Mouse (Mus musculus) heart, postnatal 0 days (tissue): ENCODE data around the gene Fxyd6. TPM values are rescaled to one million over a fixed set of nuclear protein-coding genes. Genes with fewer than 3 reads are reported as not detected.

Source experiments
- ATAC-seq: fragments of 200-750 bp; cut with Nextera tagmentation; 2 replicates; pipeline ENCODE4 v1.8.0; 2017; ENCODE audit warnings: low read depth, moderate number of reproducible peaks, moderate library complexity; ENCODE audit not compliant: insufficient read depth
- DNase-seq: peaks from one replicate; pipeline ENCODE4 v3.0.0-alpha.2; 2016; ENCODE audit warnings: low spot score
- H3K27ac ChIP-seq: fragments of 300-500 bp; sonication (generic); 2 replicates; pipeline ENCODE4 v1.5.1; 2014; ENCODE audit warnings: low read depth, mild to moderate bottlenecking
- H3K27me3 ChIP-seq: fragments of 300-500 bp; sonication (generic); 2 replicates; pipeline ENCODE4 v1.6.1; 2014; ENCODE audit warnings: low read length, mixed read lengths; ENCODE audit not compliant: control insufficient read depth, insufficient read depth
- H3K36me3 ChIP-seq: fragments of 300-500 bp; sonication (generic); replicated peaks from 2 replicates; pipeline ENCODE4 v1.6.1; 2014; ENCODE audit warnings: low read length, mixed read lengths; ENCODE audit not compliant: control insufficient read depth, insufficient read depth
- H3K4me1 ChIP-seq: fragments of 300-500 bp; sonication (generic); 2 replicates; pipeline ENCODE4 v1.6.1; 2014; ENCODE audit warnings: antibody characterized with exemption; ENCODE audit not compliant: control insufficient read depth, insufficient read depth
- H3K4me2 ChIP-seq: fragments of 300-500 bp; sonication (generic); 2 replicates; pipeline ENCODE4 v1.6.1; 2014; ENCODE audit warnings: low read depth, mild to moderate bottlenecking, low read length, moderate library complexity
- H3K4me3 ChIP-seq: fragments of 300-500 bp; sonication (generic); 2 replicates; pipeline ENCODE4 v1.5.1; 2014; ENCODE audit warnings: low read depth, low read length
- H3K9ac ChIP-seq: fragments of 300-500 bp; sonication (generic); replicated peaks from 2 replicates; pipeline ENCODE4 v1.6.1; 2014; ENCODE audit warnings: low read depth, low read length, mixed read lengths
- H3K9me3 ChIP-seq: fragments of 300-500 bp; sonication (generic); replicated peaks from 2 replicates; pipeline ENCODE4 v1.6.1; 2016; ENCODE audit warnings: low read length; ENCODE audit not compliant: control insufficient read depth
- CTCF ChIP-seq: IDR thresholded peaks from 2 replicates; pipeline ENCODE4 v1.5.1; 2016; ENCODE audit warnings: antibody characterized with exemption, control low read depth, low read depth
- EP300 ChIP-seq: IDR thresholded peaks from 2 replicates; pipeline ENCODE4 v1.6.1; 2016; ENCODE audit warnings: antibody characterized with exemption, low read depth
- WGBS: fragments of 180-500 bp; shearing (Covaris S2); extraction: QIAGEN DNeasy Blood & Tissue Kit; methylation state at CpG from one replicate; pipeline ENCODE4 v1.1.7; 2014; 5-methylcytosine and 5-hydroxymethylcytosine counted together
- polyA plus RNA-seq: library from polyadenylated mRNA; unstranded; fragments of >200 nt; fragmentation: Nextera tagmentation; extraction: Ambion mirVana; gene quantifications from 2 replicates; pipeline ENCODE4 v1.2.1, GENCODE M21; 2015
- total RNA-seq: library from RNA; depleted of rRNA; stranded (reverse); fragments of >200 nt; gene quantifications from 2 replicates; pipeline ENCODE4 v1.2.3, GENCODE M21; 2014; ENCODE audit warnings: low replicate concordance

The Fxyd6 gene
- total and polyA plus RNA-seq, 2 experiments from 2014 or later = 18.1 to 26.6 TPM

GRCm38 (mm10) chr9:45412287-45412686 is 42.3 kb downstream of the Fxyd6 start:
- peak; percentile 69 for DNase-seq
- Histone ChIP-seq H3K27ac (no peak overlapping the region), H3K27me3 (peaks cover 19% of the 10 kb centered on the region; the same call in 1 of the 2 replicates), H3K4me3 (no peak overlapping the region), H3K9me3 (no peaks in the 10 kb centered on the region), H3K36me3 (no peaks in the 10 kb centered on the region), H3K4me2 (peak overlapping the region; percentile 2; the same call in 1 of the 2 replicates), H3K4me1 (no peaks in the 10 kb centered on the region), H3K9ac (no peak overlapping the region)
- 5% methylated on average over 10 of the region's 10 CpGs for WGBS
- ATAC-seq = peak; percentile 55
- TF ChIP-seq EP300 = no peak
- peak; percentile 85 for TF ChIP-seq CTCF

GRCm38 (mm10) chr9:45412700-45413477 is 42.9 kb downstream of the Fxyd6 start:
- ATAC-seq = no peak

GRCm38 (mm10) chr9:45413478-45414140 is 43.6 kb downstream of the Fxyd6 start:
- no peak overlapping the region for H3K4me2 ChIP-seq
- H3K27ac ChIP-seq = no peak overlapping the region
- no peak overlapping the region for H3K9ac ChIP-seq
- WGBS = 49% methylated on average over 5 of the region's 5 CpGs
- ATAC-seq (no peak), DNase-seq (no peak)
- no peaks in the 10 kb centered on the region for H3K9me3 ChIP-seq
- no peaks in the 10 kb centered on the region for H3K4me1 ChIP-seq
- no peak for TF ChIP-seq EP300
- peak; percentile 28 for TF ChIP-seq CTCF
- H3K36me3 ChIP-seq = no peaks in the 10 kb centered on the region
- peaks cover 21% of the 10 kb centered on the region; the same call in 1 of the 2 replicates for H3K27me3 ChIP-seq
- H3K4me3 ChIP-seq = no peak overlapping the region

More at GRCm38 (mm10) chr9:45412700-45413477, 42.9 kb downstream of the Fxyd6 start:
- H3K36me3 ChIP-seq = no peaks in the 10 kb centered on the region
- H3K9ac ChIP-seq = no peak overlapping the region
- TF ChIP-seq EP300 = no peak
- no peak for TF ChIP-seq CTCF
- H3K9me3 ChIP-seq = no peaks in the 10 kb centered on the region
- no peak overlapping the region for H3K4me3 ChIP-seq
- H3K4me1 ChIP-seq = no peaks in the 10 kb centered on the region
- no peak overlapping the region for H3K27ac ChIP-seq
- DNase-seq = no peak
- 65% methylated on average over 4 of the region's 4 CpGs for WGBS
- H3K27me3 ChIP-seq = peaks cover 21% of the 10 kb centered on the region; the same call in 1 of the 2 replicates
- H3K4me2 ChIP-seq = no peak overlapping the region

GRCm38 (mm10) chr9:45415912-45416311 is 45.9 kb downstream of the Fxyd6 start:
- WGBS = 46% methylated on average over 4 of the region's 4 CpGs
- peaks cover 13% of the 10 kb centered on the region; the same call in 1 of the 2 replicates for H3K27me3 ChIP-seq
- DNase-seq = no peak
- H3K9ac ChIP-seq = no peak overlapping the region
- no peak overlapping the region for H3K4me2 ChIP-seq
- no peak for ATAC-seq
- H3K4me3 ChIP-seq = no peak overlapping the region
- H3K36me3 ChIP-seq = no peaks in the 10 kb centered on the region
- no peaks in the 10 kb centered on the region for H3K4me1 ChIP-seq
- TF ChIP-seq CTCF (peak; percentile 73), EP300 (no peak)
- no peak overlapping the region for H3K27ac ChIP-seq
- H3K9me3 ChIP-seq = no peaks in the 10 kb centered on the region

GRCm38 (mm10) chr9:45417245-45417644 is 47.3 kb downstream of the Fxyd6 start:
- Histone ChIP-seq H3K27me3 (0 out of 2 replicates have a peak, but pooled peaks cover 6% of the 10 kb centered on the region), H3K4me1 (no peaks in the 10 kb centered on the region), H3K27ac (no peak overlapping the region), H3K9me3 (no peaks in the 10 kb centered on the region), H3K9ac (no peak overlapping the region), H3K4me2 (peak overlapping the region; percentile 49), H3K36me3 (no peaks in the 10 kb centered on the region), H3K4me3 (peak overlapping the region; percentile 37)
- WGBS = 16% methylated on average over 8 of the region's 8 CpGs
- peak; percentile 59 for DNase-seq
- TF ChIP-seq EP300 = no peak
- TF ChIP-seq CTCF = peak; percentile 71
- ATAC-seq = no peak; the same call in 1 of the 2 replicates
